Mouse (Mus musculus): ENCODE results near the gene Faf2. TPM values are rescaled to one million over a fixed set of nuclear protein-coding genes. Genes with fewer than 3 reads are reported as not detected.
A peak's percentile ranks its signal among the peaks of the same experiment; 100 is the strongest.

Gene Faf2
- polyA plus RNA-seq, 1 experiment from 2014 or later, result 95.3 TPM

DNA sequence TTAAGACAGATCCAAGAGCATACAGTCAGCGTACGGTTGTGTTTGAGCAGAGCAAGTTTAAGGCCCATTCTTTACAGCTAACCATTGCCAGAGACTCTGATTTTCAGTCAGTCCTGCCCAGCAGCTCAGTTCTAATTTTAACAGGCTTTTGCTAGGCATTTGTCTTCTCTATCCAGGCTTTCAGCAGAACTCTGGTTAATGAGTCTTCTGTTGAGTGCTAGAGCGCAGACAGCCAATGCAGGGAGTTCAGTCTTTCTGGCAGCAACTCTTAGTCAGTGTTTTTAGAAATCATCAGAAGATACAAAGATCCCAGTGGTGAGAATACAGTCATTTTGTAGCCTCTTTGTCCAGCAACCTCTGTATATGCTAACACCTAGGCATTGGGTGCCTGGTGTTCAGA is 28.9 kb downstream of the Faf2 start:
- ATAC-seq (replicated peaks; ENCODE audit: low FRiP score, low TSS enrichment, low read depth), result no peak
- H3K4me3 ChIP-seq (ENCODE audit: low read depth, low read length), result no peak overlapping the region
- no peaks in the 10 kb centered on the region for H3K9me3 ChIP-seq (ENCODE audit: control insufficient read depth, low read length)
- no peak overlapping the region for H3K9ac ChIP-seq (ENCODE audit: low read length)
- no peaks in the 10 kb centered on the region for H3K27me3 ChIP-seq (replicated peaks; ENCODE audit: control insufficient read depth, insufficient read depth, low read length)
- DNase-seq (ENCODE audit: low spot score), result no peak
- no peak overlapping the region for H3K27ac ChIP-seq (ENCODE audit: low read depth)
- no peak overlapping the region for H3K4me2 ChIP-seq (ENCODE audit: low read length)
- no peaks in the 10 kb centered on the region for H3K4me1 ChIP-seq (replicated peaks; ENCODE audit: control insufficient read depth, insufficient read depth, low read length)
- WGBS, result 96% methylated on average over 3 of the region's 3 CpGs
- H3K36me3 ChIP-seq (ENCODE audit: control insufficient read depth, insufficient read depth, low read length), result peaks cover 100% of the 10 kb centered on the region

DNA sequence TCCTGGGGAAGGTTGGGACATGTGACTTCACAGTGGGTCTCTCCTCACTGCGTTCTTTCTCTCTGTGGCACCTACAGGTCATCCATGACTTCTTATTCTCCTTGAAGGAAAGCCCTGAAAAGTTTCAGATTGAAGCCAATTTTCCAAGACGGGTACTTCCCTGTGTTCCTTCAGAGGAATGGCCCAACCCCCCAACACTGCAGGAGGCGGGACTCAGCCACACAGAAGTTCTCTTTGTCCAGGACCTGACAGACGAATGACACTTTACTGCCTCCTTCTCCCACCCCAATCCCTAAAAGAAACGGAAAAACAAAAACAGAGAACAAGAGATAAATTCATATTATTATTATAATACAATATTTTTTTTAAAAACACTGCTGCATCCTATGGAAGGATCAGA is 39.3 kb downstream of the Faf2 start:
- ATAC-seq (replicated peaks; ENCODE audit: low FRiP score, low TSS enrichment, low read depth) (0 out of 2 replicates have a peak, but pooled peaks have one; percentile 69), DNase-seq (ENCODE audit: low spot score) (no peak)
- H3K27ac ChIP-seq (ENCODE audit: low read depth), result peak overlapping the region; percentile 44; the same call in 1 of the 2 replicates
- H3K9ac ChIP-seq (ENCODE audit: low read length), result no peak overlapping the region
- no peaks in the 10 kb centered on the region for H3K27me3 ChIP-seq (replicated peaks; ENCODE audit: control insufficient read depth, insufficient read depth, low read length)
- 57% methylated on average over 5 of the region's 5 CpGs for WGBS
- H3K4me3 ChIP-seq (ENCODE audit: low read depth, low read length), result no peak overlapping the region
- peaks cover 80% of the 10 kb centered on the region for H3K36me3 ChIP-seq (ENCODE audit: control insufficient read depth, insufficient read depth, low read length)
- no peaks in the 10 kb centered on the region for H3K9me3 ChIP-seq (ENCODE audit: control insufficient read depth, low read length)
- no peak overlapping the region for H3K4me2 ChIP-seq (ENCODE audit: low read length)
- H3K4me1 ChIP-seq (replicated peaks; ENCODE audit: control insufficient read depth, insufficient read depth, low read length), result no peaks in the 10 kb centered on the region

DNA sequence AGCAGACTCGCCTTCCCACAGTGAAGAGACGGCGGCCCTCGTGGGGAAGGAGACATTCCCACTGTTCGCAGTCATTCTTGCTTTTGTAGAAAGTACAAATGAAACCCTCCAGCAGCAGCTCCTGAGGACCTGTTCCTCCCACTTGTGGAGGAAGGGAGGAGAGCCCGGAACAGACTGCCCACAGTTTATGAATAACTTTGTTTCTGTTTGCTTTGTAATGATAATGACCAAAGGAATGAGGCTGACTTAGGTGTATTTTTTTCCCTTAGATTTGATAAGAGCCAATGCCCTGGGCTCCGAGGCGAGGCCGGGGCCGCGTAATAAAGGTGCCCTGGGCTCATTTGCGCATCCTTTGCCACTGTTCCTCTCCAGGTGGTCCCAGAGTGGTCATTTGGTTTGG is 39.8 kb downstream of the Faf2 start:
- no peak overlapping the region for H3K4me3 ChIP-seq (ENCODE audit: low read depth, low read length)
- DNase-seq (ENCODE audit: low spot score), result no peak
- peak; percentile 59 for ATAC-seq (replicated peaks; ENCODE audit: low FRiP score, low TSS enrichment, low read depth)

DNA sequence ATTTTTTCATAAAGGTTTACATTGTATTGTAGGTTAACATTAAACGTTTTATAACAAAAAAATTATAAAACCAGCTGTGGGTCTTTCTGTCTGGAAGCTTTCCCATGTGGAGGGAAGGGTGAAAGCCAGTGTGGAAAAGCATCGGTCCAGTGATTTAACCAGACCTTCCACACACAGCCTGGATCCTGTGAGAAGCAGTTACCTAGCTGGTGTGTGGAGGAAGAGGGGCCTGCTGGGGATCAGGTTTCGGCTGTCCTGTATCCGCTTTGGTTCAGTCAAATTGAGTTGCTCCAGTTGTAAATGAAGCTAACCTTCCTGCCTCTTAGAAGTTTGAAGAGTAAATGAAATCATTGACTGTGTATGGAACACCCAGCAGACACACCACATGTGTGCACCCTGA is 42.4 kb downstream of the Faf2 start:
- H3K9ac ChIP-seq (ENCODE audit: low read length), result no peak overlapping the region
- no peak overlapping the region for H3K4me2 ChIP-seq (ENCODE audit: low read length)
- no peaks in the 10 kb centered on the region for H3K9me3 ChIP-seq (ENCODE audit: control insufficient read depth, low read length)
- no peaks in the 10 kb centered on the region for H3K4me1 ChIP-seq (replicated peaks; ENCODE audit: control insufficient read depth, insufficient read depth, low read length)
- no peaks in the 10 kb centered on the region for H3K27me3 ChIP-seq (replicated peaks; ENCODE audit: control insufficient read depth, insufficient read depth, low read length)
- WGBS, result 78% methylated on average over 4 of the region's 4 CpGs
- no peak for DNase-seq (ENCODE audit: low spot score)
- no peak overlapping the region for H3K4me3 ChIP-seq (ENCODE audit: low read depth, low read length)
- H3K27ac ChIP-seq (ENCODE audit: low read depth), result no peak overlapping the region
- peaks cover 50% of the 10 kb centered on the region for H3K36me3 ChIP-seq (ENCODE audit: control insufficient read depth, insufficient read depth, low read length)
- no peak for ATAC-seq (replicated peaks; ENCODE audit: low FRiP score, low TSS enrichment, low read depth)

More for the DNA sequence above, 39.8 kb downstream of the Faf2 start:
- Histone ChIP-seq H3K27ac (ENCODE audit: low read depth) (no peak overlapping the region), H3K4me2 (ENCODE audit: low read length) (no peak overlapping the region), H3K9ac (ENCODE audit: low read length) (no peak overlapping the region), H3K4me1 (replicated peaks; ENCODE audit: control insufficient read depth, insufficient read depth, low read length) (no peaks in the 10 kb centered on the region), H3K36me3 (ENCODE audit: control insufficient read depth, insufficient read depth, low read length) (peaks cover 75% of the 10 kb centered on the region), H3K27me3 (replicated peaks; ENCODE audit: control insufficient read depth, insufficient read depth, low read length) (no peaks in the 10 kb centered on the region), H3K9me3 (ENCODE audit: control insufficient read depth, low read length) (no peaks in the 10 kb centered on the region)
- WGBS, result 78% methylated on average over 12 of the region's 12 CpGs

DNA sequence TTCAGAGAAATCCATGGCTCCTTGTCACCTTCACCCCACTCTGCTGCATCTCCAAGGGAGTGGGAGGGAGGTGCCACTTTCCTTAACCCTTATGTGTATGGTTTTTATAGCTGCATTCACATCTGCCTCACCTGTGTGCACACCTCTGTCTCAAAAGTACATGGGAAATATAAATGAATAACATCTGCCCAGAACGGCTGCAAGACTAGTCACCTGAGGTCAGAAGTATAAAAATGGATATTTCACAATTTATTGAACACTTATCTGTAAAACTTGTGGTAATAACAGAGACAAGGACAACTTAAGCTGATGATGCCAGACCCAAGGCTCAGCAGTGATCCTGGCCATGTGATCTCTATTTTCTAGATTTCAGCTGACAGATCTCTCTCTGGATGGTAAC is 42.9 kb downstream of the Faf2 start:
- no peaks in the 10 kb centered on the region for H3K27me3 ChIP-seq (replicated peaks; ENCODE audit: control insufficient read depth, insufficient read depth, low read length)
- ATAC-seq (replicated peaks; ENCODE audit: low FRiP score, low TSS enrichment, low read depth) (no peak), DNase-seq (ENCODE audit: low spot score) (no peak)
- no peak overlapping the region for H3K4me2 ChIP-seq (ENCODE audit: low read length)
- H3K4me1 ChIP-seq (replicated peaks; ENCODE audit: control insufficient read depth, insufficient read depth, low read length), result no peaks in the 10 kb centered on the region
- H3K27ac ChIP-seq (ENCODE audit: low read depth), result no peak overlapping the region
- no peak overlapping the region for H3K9ac ChIP-seq (ENCODE audit: low read length)
- no peak overlapping the region for H3K4me3 ChIP-seq (ENCODE audit: low read depth, low read length)
- H3K9me3 ChIP-seq (ENCODE audit: control insufficient read depth, low read length), result no peaks in the 10 kb centered on the region
- 78% methylated on average over 1 of the region's 1 CpGs for WGBS
- peaks cover 45% of the 10 kb centered on the region for H3K36me3 ChIP-seq (ENCODE audit: control insufficient read depth, insufficient read depth, low read length)

DNA sequence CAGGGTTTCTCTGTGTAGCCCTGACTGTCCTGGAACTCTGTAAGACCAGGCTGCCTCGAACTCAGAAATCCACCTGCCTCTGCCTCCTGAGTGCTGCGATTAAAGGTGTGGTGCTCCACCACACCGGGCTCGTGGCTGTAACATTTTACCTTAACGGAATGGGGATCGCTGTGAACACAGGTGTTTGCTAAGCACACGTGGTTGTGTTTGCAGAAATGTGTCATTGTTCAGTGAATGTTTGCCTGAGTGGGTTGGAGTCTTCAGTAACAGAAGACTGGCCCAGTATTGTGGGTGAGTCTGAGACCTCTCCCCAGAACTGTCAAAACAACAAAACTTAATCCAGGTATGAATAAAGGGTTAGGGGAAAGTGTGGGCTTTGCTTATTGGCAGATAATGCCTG is 43.5 kb downstream of the Faf2 start:
- WGBS, result 77% methylated on average over 7 of the region's 7 CpGs

DNA sequence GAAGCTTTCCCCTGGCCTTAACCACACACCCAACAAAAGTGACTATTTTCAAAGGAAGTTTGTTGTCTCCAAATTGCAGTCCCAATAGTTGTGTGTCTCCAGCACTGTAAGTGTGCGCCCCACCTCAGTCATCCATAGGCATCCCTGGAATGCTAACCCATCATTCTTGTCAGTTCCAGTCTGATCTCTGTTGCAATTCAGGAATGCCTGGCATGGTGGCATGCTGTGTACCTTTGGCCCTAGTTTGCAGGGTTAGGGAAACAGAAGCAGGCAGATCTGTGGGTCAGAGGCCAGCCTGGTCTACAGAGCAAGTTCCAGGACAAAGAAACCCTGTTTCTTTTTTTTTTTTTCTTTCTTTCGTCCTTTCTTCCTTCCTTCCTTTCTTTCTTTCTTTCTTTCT is 48.9 kb downstream of the Faf2 start:
- WGBS, result 57% methylated on average over 2 of the region's 2 CpGs
- Histone ChIP-seq H3K4me2 (ENCODE audit: low read length) (no peak overlapping the region), H3K9ac (ENCODE audit: low read length) (no peak overlapping the region), H3K27ac (ENCODE audit: low read depth) (no peak overlapping the region), H3K36me3 (ENCODE audit: control insufficient read depth, insufficient read depth, low read length) (no peaks in the 10 kb centered on the region), H3K9me3 (ENCODE audit: control insufficient read depth, low read length) (no peaks in the 10 kb centered on the region), H3K4me1 (replicated peaks; ENCODE audit: control insufficient read depth, insufficient read depth, low read length) (no peaks in the 10 kb centered on the region), H3K4me3 (ENCODE audit: low read depth, low read length) (no peak overlapping the region), H3K27me3 (replicated peaks; ENCODE audit: control insufficient read depth, insufficient read depth, low read length) (no peaks in the 10 kb centered on the region)
- no peak for DNase-seq (ENCODE audit: low spot score)
- no peak for ATAC-seq (replicated peaks; ENCODE audit: low FRiP score, low TSS enrichment, low read depth)

More for the DNA sequence above, 43.5 kb downstream of the Faf2 start:
- H3K4me3 ChIP-seq (ENCODE audit: low read depth, low read length), result no peak overlapping the region
- H3K27ac ChIP-seq (ENCODE audit: low read depth), result no peak overlapping the region
- no peak for ATAC-seq (replicated peaks; ENCODE audit: low FRiP score, low TSS enrichment, low read depth)
- no peaks in the 10 kb centered on the region for H3K4me1 ChIP-seq (replicated peaks; ENCODE audit: control insufficient read depth, insufficient read depth, low read length)
- DNase-seq (ENCODE audit: low spot score), result no peak
- H3K9ac ChIP-seq (ENCODE audit: low read length), result no peak overlapping the region
- no peaks in the 10 kb centered on the region for H3K27me3 ChIP-seq (replicated peaks; ENCODE audit: control insufficient read depth, insufficient read depth, low read length)
- H3K36me3 ChIP-seq (ENCODE audit: control insufficient read depth, insufficient read depth, low read length), result peaks cover 42% of the 10 kb centered on the region
- H3K9me3 ChIP-seq (ENCODE audit: control insufficient read depth, low read length), result no peaks in the 10 kb centered on the region
- H3K4me2 ChIP-seq (ENCODE audit: low read length), result no peak overlapping the region

DNA sequence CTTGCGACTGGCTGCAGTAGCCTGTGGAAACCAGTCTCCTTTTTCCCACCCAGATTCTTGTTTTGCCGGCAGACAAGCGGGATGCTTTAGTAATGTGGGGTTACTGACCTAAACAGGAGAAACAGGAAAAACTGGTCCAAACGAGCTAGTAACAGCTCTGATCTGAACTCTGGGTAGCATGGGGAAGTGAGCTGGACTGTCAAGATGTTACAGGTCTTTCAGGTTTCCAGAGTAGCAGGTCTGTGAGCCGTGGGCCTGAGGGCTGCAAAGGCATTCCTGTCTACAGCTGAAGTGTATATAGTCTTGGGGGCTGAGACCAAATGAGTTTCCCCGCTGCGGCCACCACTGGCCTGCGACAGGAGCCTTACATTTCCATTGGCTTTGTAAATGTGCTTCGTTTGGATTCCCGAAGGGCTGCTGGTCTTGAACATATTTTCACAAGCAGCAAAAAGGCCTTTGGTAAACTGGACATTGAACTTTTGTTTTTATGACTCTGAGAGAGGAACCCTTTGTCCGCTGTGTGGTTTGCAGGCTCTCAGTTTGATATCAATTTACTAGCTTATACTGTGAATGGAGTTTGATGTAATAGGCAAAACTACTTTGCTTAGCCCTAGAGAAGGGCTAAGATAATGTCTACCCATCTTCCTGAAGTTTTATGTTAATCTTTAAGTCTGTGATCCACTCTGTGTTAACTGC is 54.5 kb downstream of the Faf2 start:
- Histone ChIP-seq H3K9ac (ENCODE audit: low read length) (no peak overlapping the region), H3K36me3 (ENCODE audit: control insufficient read depth, insufficient read depth, low read length) (peaks cover 26% of the 10 kb centered on the region), H3K4me3 (ENCODE audit: low read depth, low read length) (no peak overlapping the region), H3K27ac (ENCODE audit: low read depth) (peak overlapping the region; percentile 51), H3K9me3 (ENCODE audit: control insufficient read depth, low read length) (no peaks in the 10 kb centered on the region), H3K4me2 (ENCODE audit: low read length) (0 out of 2 replicates have a peak overlapping the region, but pooled peaks have one; percentile 20), H3K4me1 (replicated peaks; ENCODE audit: control insufficient read depth, insufficient read depth, low read length) (no peaks in the 10 kb centered on the region), H3K27me3 (replicated peaks; ENCODE audit: control insufficient read depth, insufficient read depth, low read length) (no peaks in the 10 kb centered on the region)
- WGBS, result 46% methylated on average over 11 of the region's 11 CpGs
- DNase-seq (ENCODE audit: low spot score), result peak; percentile 67
- ATAC-seq (replicated peaks; ENCODE audit: low FRiP score, low TSS enrichment, low read depth), result peak; percentile 73

DNA sequence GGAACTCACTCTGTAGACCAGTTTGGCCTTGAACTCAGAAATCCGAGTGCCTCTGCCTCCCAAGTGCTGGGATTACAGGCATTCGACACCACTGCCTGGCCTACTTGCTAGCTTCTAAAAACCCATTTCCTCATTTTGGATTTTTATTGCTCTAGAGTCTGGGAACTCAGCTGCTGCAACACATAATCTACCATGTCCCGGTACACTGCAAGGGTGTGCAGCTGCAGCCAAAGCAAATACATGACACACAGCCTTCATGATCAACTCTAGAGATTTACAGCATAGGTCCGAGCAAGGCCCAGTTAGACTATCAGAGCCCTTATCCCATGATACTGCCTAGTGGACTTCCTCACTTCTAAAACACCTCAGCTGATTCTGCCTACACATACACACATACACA is 56.7 kb downstream of the Faf2 start:
- no peaks in the 10 kb centered on the region for H3K9me3 ChIP-seq (ENCODE audit: control insufficient read depth, low read length)
- DNase-seq (ENCODE audit: low spot score), result no peak
- no peak overlapping the region for H3K9ac ChIP-seq (ENCODE audit: low read length)
- no peak for ATAC-seq (replicated peaks; ENCODE audit: low FRiP score, low TSS enrichment, low read depth)
- WGBS, result 64% methylated on average over 4 of the region's 4 CpGs
- no peaks in the 10 kb centered on the region for H3K4me1 ChIP-seq (replicated peaks; ENCODE audit: control insufficient read depth, insufficient read depth, low read length)
- no peak overlapping the region for H3K4me3 ChIP-seq (ENCODE audit: low read depth, low read length)
- no peak overlapping the region for H3K4me2 ChIP-seq (ENCODE audit: low read length)
- H3K27me3 ChIP-seq (replicated peaks; ENCODE audit: control insufficient read depth, insufficient read depth, low read length), result no peaks in the 10 kb centered on the region
- H3K27ac ChIP-seq (ENCODE audit: low read depth), result no peak overlapping the region
- H3K36me3 ChIP-seq (ENCODE audit: control insufficient read depth, insufficient read depth, low read length), result peaks cover 48% of the 10 kb centered on the region
